Mouse (Mus musculus) T-helper 17 cell (primary cell): Measurements from ENCODE around the gene Erg.

Source experiments
- in situ Hi-C, 2 experiments: fragments of 300-600 bp; cut with MboI, MseI; formaldehyde crosslinking; loops; 1 replicate in 1 of 2; 2 replicates in 1 of 2; pipeline ENCODE4 v1.15.1; 2025; ENCODE audit warnings: high pct_unique_total_duplicates in 2 of 2

Erg gene

GRCm38 (mm10) chr16:95447896-95448295, 138.5 kb downstream of the Erg start:
- in situ Hi-C loops = no loop called here

DNA sequence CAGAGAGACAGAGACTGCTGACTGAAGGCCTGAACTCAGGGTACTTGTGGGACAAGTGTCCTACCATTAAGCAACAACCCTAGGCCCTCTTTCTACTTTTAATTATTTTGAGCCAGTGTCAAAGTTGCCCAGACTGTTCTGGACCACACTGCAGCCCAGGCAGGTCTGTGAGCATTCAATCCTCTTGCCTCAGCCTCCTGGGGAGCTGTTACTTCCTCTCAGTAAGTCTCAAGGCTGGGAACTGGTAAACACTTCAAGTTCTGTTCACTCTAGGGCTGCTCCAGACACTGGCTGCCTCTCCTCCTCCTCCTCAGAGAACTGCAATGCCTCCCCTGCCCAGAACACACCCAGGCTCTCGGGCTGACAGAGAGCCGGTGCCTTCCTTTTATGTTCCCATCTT, 140.0 kb downstream of the Erg start:
- in situ Hi-C loops = no loop called here

GRCm38 (mm10) chr16:95442023-95442422, 144.4 kb downstream of the Erg start:
- in situ Hi-C loops = no loop called here

DNA sequence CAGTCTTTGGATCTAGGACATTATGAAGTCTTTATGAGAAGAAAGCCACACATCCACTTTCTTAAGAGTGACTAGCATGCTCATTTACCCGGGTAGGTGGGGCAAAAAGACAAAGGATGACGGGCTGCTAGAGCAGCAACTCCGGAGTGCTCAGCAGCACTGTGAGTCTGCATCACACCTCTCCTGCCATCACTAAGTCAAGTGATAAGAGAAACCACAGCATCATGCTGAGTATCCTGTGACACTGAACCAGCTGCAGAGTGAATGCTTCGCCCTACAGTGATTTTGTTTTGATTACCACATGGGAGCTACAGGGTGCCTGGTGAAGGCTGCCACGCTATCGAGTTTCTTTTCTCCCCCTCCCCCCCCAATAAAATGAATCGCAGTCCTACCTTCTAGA, 145.2 kb downstream of the Erg start:
- in situ Hi-C loops = no loop called here

- in situ Hi-C loops = no loop called here
Measured at GRCm38 (mm10) chr16:95440334-95440733, 146.1 kb downstream of the Erg start.

GRCm38 (mm10) chr16:95439794-95440193, 146.6 kb downstream of the Erg start:
- in situ Hi-C loops = loop anchor here in 1 of 2 experiments (5.0 kb wide), 2 partner anchors 82 to 713 kb away; no protein-coding TSS in a partner anchor

GRCm38 (mm10) chr16:95438848-95439540, 147.4 kb downstream of the Erg start:
- in situ Hi-C loops = loop anchor here in 1 of 2 experiments (5.0 kb wide), 2 partner anchors 82 to 713 kb away; no protein-coding TSS in a partner anchor

GRCm38 (mm10) chr16:95436611-95437010, 149.8 kb downstream of the Erg start:
- in situ Hi-C loops = loop anchor here in 1 of 2 experiments (5.0 kb wide), 2 partner anchors 79 to 716 kb away; no protein-coding TSS in a partner anchor

DNA sequence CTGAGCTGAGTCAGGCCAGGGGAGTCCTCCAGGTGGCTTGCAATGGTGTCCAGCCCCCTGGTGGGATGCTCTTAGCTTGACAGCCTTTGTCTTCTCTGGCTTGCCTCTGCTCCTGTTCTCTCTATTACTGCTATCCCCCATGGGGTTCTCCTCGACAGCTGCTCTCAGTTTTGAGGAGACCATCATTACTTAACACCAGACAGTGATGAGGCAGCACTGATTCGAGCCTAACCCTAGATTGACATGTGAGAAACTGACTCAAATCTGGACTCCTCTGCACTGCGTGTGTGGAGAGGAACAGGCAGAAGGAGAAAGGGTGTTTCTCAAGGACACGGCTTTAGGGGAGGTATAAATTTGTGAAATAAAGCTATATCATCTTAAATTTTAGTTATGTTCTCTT, 150.3 kb downstream of the Erg start:
- in situ Hi-C loops = loop anchor here in 1 of 2 experiments (5.0 kb wide), 2 partner anchors 79 to 716 kb away; no protein-coding TSS in a partner anchor

GRCm38 (mm10) chr16:95434434-95434833, 152.0 kb downstream of the Erg start:
- in situ Hi-C loops = no loop called here

DNA sequence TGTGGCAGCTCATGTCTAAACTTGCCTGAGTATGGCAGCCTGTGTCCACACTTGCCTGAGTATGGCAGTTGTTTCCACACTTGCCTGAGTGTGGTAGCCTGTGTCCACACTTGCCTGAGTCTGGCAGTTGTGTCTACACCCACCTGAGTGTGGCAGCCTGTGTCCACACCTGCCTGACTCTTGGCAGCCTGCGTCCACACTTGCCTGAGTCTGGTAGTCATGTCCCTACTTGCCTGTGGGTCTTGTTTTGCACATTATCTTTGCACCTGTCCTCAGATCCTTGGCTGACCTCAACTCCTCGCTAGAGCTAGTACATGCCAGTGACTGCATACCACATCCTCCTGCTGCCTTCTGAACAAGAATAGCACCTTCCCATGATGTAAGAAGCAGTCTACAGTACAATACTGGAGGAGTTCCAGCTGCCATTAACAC, 153.8 kb downstream of the Erg start:
- in situ Hi-C loops = no loop called here

GRCm38 (mm10) chr16:95429851-95430250, 156.5 kb downstream of the Erg start:
- in situ Hi-C loops = no loop called here

DNA sequence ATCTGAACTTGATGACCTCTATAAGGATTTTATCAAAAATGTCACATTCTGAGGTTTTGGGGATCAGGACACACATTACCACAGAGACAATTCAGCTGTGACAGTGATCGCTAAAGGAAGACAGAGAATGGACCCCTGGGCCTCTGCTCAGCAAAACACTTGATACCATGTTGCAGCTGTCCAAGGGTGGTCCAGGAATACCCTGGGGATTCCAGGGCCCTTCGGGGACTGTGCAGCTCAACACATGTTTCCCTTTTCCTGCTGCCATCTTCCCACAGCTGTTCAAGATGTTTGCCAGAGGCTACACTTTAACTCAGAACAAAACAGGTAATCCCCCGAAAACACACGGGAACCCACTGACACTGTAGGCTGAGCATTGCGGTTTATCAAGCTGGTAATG, 158.2 kb downstream of the Erg start:
- in situ Hi-C loops = no loop called here

- in situ Hi-C loops = no loop called here
Measured at GRCm38 (mm10) chr16:95427512-95427911, 158.9 kb downstream of the Erg start.

- in situ Hi-C loops = no loop called here
Measured at GRCm38 (mm10) chr16:95422658-95423073, 163.7 kb downstream of the Erg start.

GRCm38 (mm10) chr16:95421235-95421886, 165.0 kb downstream of the Erg start:
- in situ Hi-C loops = no loop called here

DNA sequence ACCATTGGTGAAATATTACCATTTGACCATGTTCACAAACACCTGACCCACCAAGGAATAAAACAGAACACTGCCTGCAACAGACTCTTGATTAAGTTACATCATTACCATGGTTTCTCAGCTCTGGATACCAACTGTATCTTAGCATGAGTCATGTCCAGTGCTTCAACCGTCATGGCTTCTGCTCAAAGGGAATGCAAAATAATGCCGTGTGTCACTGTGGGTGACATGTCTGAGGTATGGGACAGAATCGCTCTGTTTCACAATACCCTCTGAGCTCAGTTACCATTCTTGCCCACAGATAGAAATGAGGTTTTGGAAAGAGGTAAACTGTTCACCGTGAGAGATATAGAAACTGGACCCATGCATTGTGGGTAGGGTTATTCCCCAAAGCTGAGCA, 170.5 kb downstream of the Erg start:
- in situ Hi-C loops = no loop called here

GRCm38 (mm10) chr16:95415372-95415771, 171.0 kb downstream of the Erg start:
- in situ Hi-C loops = no loop called here

DNA sequence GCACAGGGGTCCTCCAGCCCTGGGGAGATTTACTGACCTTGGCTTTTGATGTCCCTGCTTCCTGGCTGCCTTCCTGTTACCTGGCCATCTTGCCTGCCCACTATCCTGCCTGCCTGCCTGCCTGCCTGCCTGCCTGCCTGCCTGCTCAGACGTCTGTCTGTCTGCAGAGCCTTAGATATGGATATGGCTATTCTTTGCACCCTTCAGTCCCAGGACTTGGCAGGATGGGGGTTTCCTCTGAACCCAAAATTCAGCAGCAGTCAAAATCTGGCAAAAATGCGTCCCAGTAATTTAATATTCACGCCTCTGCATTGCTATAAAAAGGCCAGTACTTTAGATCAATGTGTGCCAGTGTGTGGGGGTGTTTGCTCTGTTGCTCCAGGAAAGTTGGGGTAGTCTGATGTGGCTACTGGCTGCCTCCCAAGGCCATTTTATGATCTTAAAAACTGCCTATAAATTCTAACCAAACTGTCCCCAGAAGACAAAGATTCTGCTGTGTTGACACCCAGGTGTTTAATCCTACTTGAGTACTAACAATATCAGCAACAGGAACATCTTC, 172.9 kb downstream of the Erg start:
- in situ Hi-C loops = no loop called here

DNA sequence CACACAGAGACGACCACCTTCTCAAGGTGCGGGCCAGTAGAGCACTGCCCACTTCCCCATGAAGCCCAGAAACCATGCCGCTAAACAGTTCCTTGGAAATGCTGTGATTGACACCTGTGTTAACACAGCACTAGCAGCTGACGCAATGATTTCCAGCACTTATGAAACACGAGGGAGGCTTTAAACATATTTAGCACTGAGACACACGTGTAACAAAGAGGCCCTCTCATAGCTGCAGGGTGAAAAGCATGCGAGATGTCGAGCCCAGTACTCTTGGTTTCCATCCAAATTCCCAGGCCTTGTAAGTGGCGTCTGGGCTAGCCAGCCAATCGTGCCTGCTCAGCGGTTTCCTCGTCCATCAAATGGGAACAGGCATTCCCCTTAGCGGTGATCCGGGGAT, 178.3 kb downstream of the Erg start:
- in situ Hi-C loops = no loop called here

- in situ Hi-C loops = no loop called here
Measured at GRCm38 (mm10) chr16:95405496-95405895, 180.9 kb downstream of the Erg start.

GRCm38 (mm10) chr16:95403453-95403852, 182.9 kb downstream of the Erg start:
- in situ Hi-C loops = no loop called here

GRCm38 (mm10) chr16:95401869-95402268, 184.5 kb downstream of the Erg start:
- in situ Hi-C loops = no loop called here
